In the genomic region with DNA sequence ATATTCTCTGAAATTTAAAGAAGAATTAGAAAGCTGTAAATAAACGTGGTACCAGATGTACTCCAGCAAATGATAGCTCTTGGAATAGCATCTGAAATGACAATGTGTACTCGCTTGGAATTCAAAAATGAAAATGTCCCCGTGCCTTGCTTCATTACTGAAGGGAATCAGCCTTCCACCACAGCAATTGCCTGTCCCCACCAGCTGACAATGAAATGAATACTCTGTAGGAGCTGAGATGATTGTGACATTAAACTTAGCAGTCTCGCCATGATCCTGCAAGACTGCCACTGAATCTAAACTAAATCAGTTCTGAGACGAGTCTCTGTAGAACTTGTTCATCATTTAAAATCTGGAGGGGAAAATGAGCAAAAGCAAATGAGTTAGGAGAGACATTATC, we compare ENCODE assay signal across 22 mouse cellular contexts.
DNase-seq lines count a peak whose midpoint lies in the region; ATAC-seq and TF ChIP-seq lines count a peak whose summit lies in the region.
"Had no signal": no experiment of that assay in that cellular context is flagged by ENCODE, and none has a peak within 500 bp of the region (broad histone marks: within the 10 kb centered on the region; RNA-seq: fewer than 3 reads in every experiment).

No protein-coding gene starts in this region.

- H3K9me3 ChIP-seq in hindbrain, postnatal 0 days (ENCODE audit: low read length), result no peaks in the 10 kb centered on the region
- no peaks in the 10 kb centered on the region for H3K9me3 ChIP-seq in hindbrain, embryonic 12.5 days (replicated peaks)
- H3K9me3 ChIP-seq in neural tube, embryonic 15.5 days (replicated peaks), result no peaks in the 10 kb centered on the region
- H3K9me3 ChIP-seq: embryonic facial prominence, embryonic 15.5 days; heart, embryonic 12.5 days; limb, embryonic 12.5 days; liver, embryonic 12.5 days; midbrain, embryonic 12.5 days had no signal

- H3K27ac ChIP-seq in hindbrain, postnatal 0 days, result peak overlapping the region; percentile 9; the same call in 1 of the 2 replicates
- H3K27ac ChIP-seq in hindbrain, embryonic 12.5 days, result no peak overlapping the region
- H3K27ac ChIP-seq in neural tube, embryonic 15.5 days (replicated peaks), result no peak overlapping the region
- peak overlapping the region; percentile 19; the same call in 1 of the 2 replicates for H3K27ac ChIP-seq in layer of hippocampus, adult 2 months
- H3K27ac ChIP-seq: embryonic facial prominence, embryonic 15.5 days; limb, embryonic 12.5 days; liver, embryonic 12.5 days; midbrain, embryonic 12.5 days had no signal

- 57% methylated on average over 5 of the region's 5 CpGs for WGBS in hindbrain, postnatal 0 days
- WGBS in hindbrain, embryonic 12.5 days, result 78% methylated on average over 5 of the region's 5 CpGs
- whole genome bisulfite sequencing in neural tube, embryonic 15.5 days, result 60% methylated on average over 5 of the region's 5 CpGs

- no peaks in the 10 kb centered on the region for H3K27me3 ChIP-seq in hindbrain, postnatal 0 days (ENCODE audit: insufficient read depth, low read length)
- no peaks in the 10 kb centered on the region for H3K27me3 ChIP-seq in hindbrain, embryonic 12.5 days
- H3K27me3 ChIP-seq in neural tube, embryonic 15.5 days (replicated peaks), result no peaks in the 10 kb centered on the region
- H3K27me3 ChIP-seq: embryonic facial prominence, embryonic 15.5 days; heart, embryonic 12.5 days; limb, embryonic 12.5 days; liver, embryonic 12.5 days; midbrain, embryonic 12.5 days had no signal

- H3K36me3 ChIP-seq in hindbrain, postnatal 0 days (ENCODE audit: insufficient read depth, low read length), result no peaks in the 10 kb centered on the region
- no peaks in the 10 kb centered on the region for H3K36me3 ChIP-seq in hindbrain, embryonic 12.5 days
- no peaks in the 10 kb centered on the region for H3K36me3 ChIP-seq in neural tube, embryonic 15.5 days
- H3K36me3 ChIP-seq: embryonic facial prominence, embryonic 15.5 days; heart, embryonic 12.5 days; limb, embryonic 12.5 days; liver, embryonic 12.5 days; midbrain, embryonic 12.5 days had no signal

- H3K4me3 ChIP-seq in hindbrain, postnatal 0 days (ENCODE audit: low read length), result no peak overlapping the region
- no peak overlapping the region for H3K4me3 ChIP-seq in hindbrain, embryonic 12.5 days
- H3K4me3 ChIP-seq in neural tube, embryonic 15.5 days (replicated peaks), result no peak overlapping the region
- no peak overlapping the region for H3K4me3 ChIP-seq in layer of hippocampus, adult 2 months
- H3K4me3 ChIP-seq: embryonic facial prominence, embryonic 15.5 days; heart, embryonic 12.5 days; limb, embryonic 12.5 days; liver, embryonic 12.5 days; midbrain, embryonic 12.5 days had no signal

- ATAC-seq in hindbrain, postnatal 0 days, result no peak
- no peak for ATAC-seq in hindbrain, embryonic 12.5 days (ENCODE audit: low FRiP score)
- ATAC-seq in neural tube, embryonic 15.5 days (ENCODE audit: low FRiP score), result peak; percentile 69; the same call in 1 of the 2 replicates
- ATAC-seq: liver, embryonic 12.5 days had no signal

- no peak overlapping the region for H3K9ac ChIP-seq in hindbrain, postnatal 0 days (replicated peaks; ENCODE audit: low read length)
- H3K9ac ChIP-seq in hindbrain, embryonic 12.5 days, result no peak overlapping the region
- H3K9ac ChIP-seq in neural tube, embryonic 15.5 days (replicated peaks), result no peak overlapping the region
- H3K9ac ChIP-seq: embryonic facial prominence, embryonic 15.5 days; heart, embryonic 12.5 days; limb, embryonic 12.5 days; liver, embryonic 12.5 days; midbrain, embryonic 12.5 days had no signal

- intact Hi-C loops in heart, postnatal 10 days (cut with DNase I), result no loop called here

- DNase-seq in hindbrain, postnatal 0 days (ENCODE audit: low spot score), result peak; percentile 22
- no peak for DNase-seq in neural tube, embryonic 10.5 days (ENCODE audit: extremely low spot score, low spot score)
- peak; percentile 16 to 49 for DNase-seq in layer of hippocampus, adult 2 months (ENCODE audit: low spot score in 2 of 2)
- peak; percentile 44 for DNase-seq in telencephalon, adult 2 months (ENCODE audit: low read depth, low spot score)
- no peak for DNase-seq in heart, postnatal 10 days
- DNase-seq: adrenal gland, adult 8-10 months; cerebellum, adult 9-10 months; gastrocnemius, postnatal 10 days; heart, adult 11 months; heart, postnatal 14 days; kidney, adult 8-10 months; kidney, postnatal 10 days; lung, adult 18-20 months; lung, postnatal 10 days; right cerebral cortex, postnatal 14 days had no signal

- H3K4me2 ChIP-seq in hindbrain, postnatal 0 days (ENCODE audit: low read depth, low read length), result no peak overlapping the region
- H3K4me2 ChIP-seq in hindbrain, embryonic 12.5 days (replicated peaks), result no peak overlapping the region
- H3K4me2 ChIP-seq in neural tube, embryonic 15.5 days, result no peak overlapping the region
- H3K4me2 ChIP-seq: embryonic facial prominence, embryonic 15.5 days; heart, embryonic 12.5 days; limb, embryonic 12.5 days; liver, embryonic 12.5 days; midbrain, embryonic 12.5 days had no signal

- H3K4me1 ChIP-seq in hindbrain, postnatal 0 days (ENCODE audit: insufficient read depth, low read length), result no peaks in the 10 kb centered on the region
- H3K4me1 ChIP-seq in hindbrain, embryonic 12.5 days, result no peaks in the 10 kb centered on the region
- no peaks in the 10 kb centered on the region for H3K4me1 ChIP-seq in neural tube, embryonic 15.5 days
- H3K4me1 ChIP-seq: embryonic facial prominence, embryonic 15.5 days; heart, embryonic 12.5 days; limb, embryonic 12.5 days; liver, embryonic 12.5 days; midbrain, embryonic 12.5 days had no signal

- TF ChIP-seq CTCF in hindbrain, postnatal 0 days (IDR thresholded peaks at IDR 0.05; ENCODE audit: low read depth), result no peak
- no peak for TF ChIP-seq CTCF in layer of hippocampus, adult 2 months (conservative IDR thresholded peaks at IDR 0.05)

Comparison
In these comparisons a context has a peak if more than half of its experiments do, and no peak if none do; other contexts are left out.
1. H3K27ac ChIP-seq: peak in hindbrain, postnatal 0 days (single experiment) and layer of hippocampus, adult 2 months (single experiment); none in hindbrain, embryonic 12.5 days (single experiment) and neural tube, embryonic 15.5 days (single experiment).
2. DNase-seq: peak in hindbrain, postnatal 0 days (single experiment), layer of hippocampus, adult 2 months (2 of 2) and telencephalon, adult 2 months (single experiment); none in neural tube, embryonic 10.5 days (single experiment) and heart, postnatal 10 days (0 of 2).